Comparison of ENCODE assay signal across 28 mouse cellular contexts in genomic region chr3:63391348-63391747, GRCm38 (mm10).
"Had no signal": no experiment of that assay in that cellular context is flagged by ENCODE, and none has a peak within 500 bp of the region (broad histone marks: within the 10 kb centered on the region; RNA-seq: fewer than 3 reads in every experiment).

No protein-coding gene starts in this region.

- H3K27ac ChIP-seq: embryonic facial prominence, embryonic 10.5 days; embryonic facial prominence, embryonic 12.5 days; embryonic facial prominence, embryonic 13.5 days; embryonic facial prominence, embryonic 15.5 days; forebrain, embryonic 10.5 days; forebrain, embryonic 12.5 days; forebrain, embryonic 13.5 days; forebrain, embryonic 15.5 days; gastrocnemius, adult 2 months had no signal

- H3K27me3 ChIP-seq: embryonic facial prominence, embryonic 12.5 days; embryonic facial prominence, embryonic 13.5 days; embryonic facial prominence, embryonic 15.5 days; forebrain, embryonic 12.5 days; forebrain, embryonic 13.5 days; forebrain, embryonic 15.5 days had no signal

- H3K4me2 ChIP-seq: embryonic facial prominence, embryonic 12.5 days; embryonic facial prominence, embryonic 13.5 days; embryonic facial prominence, embryonic 15.5 days; forebrain, embryonic 12.5 days; forebrain, embryonic 13.5 days; forebrain, embryonic 15.5 days had no signal

- H3K4me1 ChIP-seq: embryonic facial prominence, embryonic 10.5 days; embryonic facial prominence, embryonic 12.5 days; embryonic facial prominence, embryonic 13.5 days; embryonic facial prominence, embryonic 15.5 days; forebrain, embryonic 10.5 days; forebrain, embryonic 12.5 days; forebrain, embryonic 13.5 days; forebrain, embryonic 15.5 days had no signal

- H3K36me3 ChIP-seq: embryonic facial prominence, embryonic 10.5 days; embryonic facial prominence, embryonic 12.5 days; embryonic facial prominence, embryonic 13.5 days; embryonic facial prominence, embryonic 15.5 days; forebrain, embryonic 10.5 days; forebrain, embryonic 12.5 days; forebrain, embryonic 15.5 days had no signal

- DNase-seq: cerebellum, adult 18-20 months; cerebellum, adult 2 months; cerebellum, adult 8-10 months; cerebellum, adult 9-10 months; cerebellum, adult 9-11 months; cerebellum, postnatal 10 days; cerebellum, postnatal 14 days; cerebellum, postnatal 25 days; cerebellum, postnatal 36 days; embryo, embryonic 11 days; forebrain, postnatal 0 days; gastrocnemius, adult 2 months; gastrocnemius, postnatal 10 days; gastrocnemius, postnatal 14 days; gastrocnemius, postnatal 25 days; gastrocnemius, postnatal 36 days; heart, adult 11 months had no signal

- H3K9me3 ChIP-seq: embryonic facial prominence, embryonic 10.5 days; embryonic facial prominence, embryonic 12.5 days; embryonic facial prominence, embryonic 13.5 days; embryonic facial prominence, embryonic 15.5 days; forebrain, embryonic 10.5 days; forebrain, embryonic 12.5 days; forebrain, embryonic 13.5 days; forebrain, embryonic 15.5 days had no signal

- ATAC-seq: forebrain, embryonic 13.5 days; forebrain, embryonic 14.5 days; forebrain, embryonic 15.5 days; forebrain, embryonic 16.5 days; forebrain, postnatal 0 days had no signal

- H3K9ac ChIP-seq: embryonic facial prominence, embryonic 12.5 days; embryonic facial prominence, embryonic 13.5 days; embryonic facial prominence, embryonic 15.5 days; forebrain, embryonic 12.5 days; forebrain, embryonic 13.5 days; forebrain, embryonic 15.5 days; forebrain, postnatal 0 days had no signal

- H3K4me3 ChIP-seq: embryonic facial prominence, embryonic 10.5 days; embryonic facial prominence, embryonic 12.5 days; embryonic facial prominence, embryonic 13.5 days; embryonic facial prominence, embryonic 15.5 days; erythroblast, embryonic 14.5 days; forebrain, embryonic 10.5 days; forebrain, embryonic 12.5 days; forebrain, embryonic 13.5 days; forebrain, embryonic 15.5 days; gastrocnemius, adult 2 months had no signal
